Mouse (Mus musculus): ENCODE measurements at regions not wholly inside any gene's neighbourhood (a gene's known extent, or its start where the extent isn't known, plus 50 kb on each side); places are given as distances from the start of the nearest gene placed in this dataset.

DNA sequence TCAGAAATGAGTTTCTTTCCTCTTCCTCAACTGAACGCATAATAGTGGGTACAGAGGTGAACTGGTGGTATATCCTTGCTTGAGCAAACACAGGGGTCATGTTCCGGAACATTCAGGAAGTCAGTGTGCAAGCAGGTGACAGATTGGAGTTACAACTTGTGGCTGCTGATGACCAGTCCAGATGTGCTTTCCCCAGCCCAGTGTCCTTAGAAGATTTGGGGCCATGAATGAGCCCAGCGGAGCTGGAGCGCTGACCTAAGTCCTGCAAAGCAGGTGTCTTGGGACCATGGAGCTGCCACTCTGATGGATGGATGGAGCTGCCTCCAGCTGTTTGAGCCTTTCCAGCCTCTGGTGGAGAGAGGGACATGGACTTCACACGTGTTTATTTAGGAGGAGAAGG is 72.6 kb upstream of the Intu start:
- H3K36me3 ChIP-seq (ENCODE audit: control insufficient read depth, insufficient read depth, low read length) = no peaks in the 10 kb centered on the region
- no peaks in the 10 kb centered on the region for H3K27me3 ChIP-seq (ENCODE audit: control insufficient read depth, insufficient read depth, low read length)
- no peak overlapping the region for H3K4me3 ChIP-seq (ENCODE audit: low read depth, low read length)
- H3K9me3 ChIP-seq (ENCODE audit: control insufficient read depth, low read depth, low read length) = no peaks in the 10 kb centered on the region
- H3K27ac ChIP-seq (ENCODE audit: low read length) = no peak overlapping the region
- H3K4me1 ChIP-seq (ENCODE audit: control insufficient read depth, insufficient read depth, low read length) = peaks cover 4% of the 10 kb centered on the region; the same call in 1 of the 2 replicates
- no peak overlapping the region for H3K4me2 ChIP-seq (replicated peaks; ENCODE audit: low read depth, low read length)
- no peak for ATAC-seq (ENCODE audit: insufficient number of reproducible peaks, insufficient read depth, low FRiP score, low read depth)
- H3K9ac ChIP-seq (replicated peaks; ENCODE audit: low read depth, low read length) = no peak overlapping the region
- 76% methylated on average over 5 of the region's 5 CpGs for WGBS

DNA sequence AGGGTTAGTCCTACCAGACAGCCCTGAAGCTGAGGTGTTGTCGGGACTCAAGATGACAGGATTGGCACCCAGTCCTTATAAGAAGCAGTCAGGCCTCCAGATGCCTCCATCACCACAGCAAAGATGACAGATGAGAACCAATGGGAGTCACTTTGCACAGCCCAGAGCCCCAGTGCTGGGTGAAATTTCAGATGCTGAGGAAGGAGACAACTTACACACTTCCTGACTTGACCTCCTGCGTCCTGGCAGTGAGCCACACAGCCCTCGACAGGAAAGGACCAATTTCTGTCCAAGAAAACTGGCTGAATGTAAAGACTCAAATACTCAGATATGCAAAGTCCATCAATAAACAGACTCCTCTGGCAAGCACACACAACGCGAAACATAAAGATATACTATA is 67.6 kb upstream of the Intu start:
- Histone ChIP-seq H3K4me1 (ENCODE audit: control insufficient read depth, insufficient read depth, low read length) (no peaks in the 10 kb centered on the region), H3K27ac (ENCODE audit: low read length) (no peak overlapping the region), H3K4me2 (replicated peaks; ENCODE audit: low read depth, low read length) (no peak overlapping the region), H3K4me3 (ENCODE audit: low read depth, low read length) (no peak overlapping the region), H3K36me3 (ENCODE audit: control insufficient read depth, insufficient read depth, low read length) (no peaks in the 10 kb centered on the region), H3K27me3 (ENCODE audit: control insufficient read depth, insufficient read depth, low read length) (no peaks in the 10 kb centered on the region), H3K9ac (replicated peaks; ENCODE audit: low read depth, low read length) (no peak overlapping the region), H3K9me3 (ENCODE audit: control insufficient read depth, low read depth, low read length) (no peaks in the 10 kb centered on the region)
- WGBS = 73% methylated on average over 5 of the region's 5 CpGs
- ATAC-seq (ENCODE audit: insufficient number of reproducible peaks, insufficient read depth, low FRiP score, low read depth) = no peak

GRCm38 (mm10) chr3:40470101-40470500 is 61.0 kb upstream of the Intu start:
- Histone ChIP-seq H3K4me1 (ENCODE audit: control insufficient read depth, insufficient read depth, low read length) (no peaks in the 10 kb centered on the region), H3K4me2 (replicated peaks; ENCODE audit: low read depth, low read length) (no peak overlapping the region)

DNA sequence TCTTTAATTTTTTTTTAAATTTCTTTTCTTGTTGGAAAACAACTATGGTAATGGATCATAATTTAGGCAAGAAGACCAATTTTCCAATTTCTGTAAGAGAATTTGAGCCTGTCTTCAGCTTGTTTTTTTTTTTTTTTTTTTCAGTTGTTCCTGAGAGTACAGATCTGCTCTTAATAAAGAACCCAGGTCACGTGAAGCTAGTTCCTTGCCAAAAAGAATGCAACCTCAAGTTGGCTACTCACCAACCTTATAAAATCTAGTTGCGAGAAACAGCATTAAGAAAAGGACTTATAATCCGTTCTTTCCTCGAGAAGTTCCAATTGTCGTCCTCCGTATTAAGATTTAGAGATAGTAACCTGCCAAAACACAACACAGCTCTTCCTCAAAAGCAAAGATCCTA is 58.3 kb upstream of the Intu start:
- no peak for ATAC-seq (ENCODE audit: insufficient number of reproducible peaks, insufficient read depth, low FRiP score, low read depth)
- H3K9me3 ChIP-seq (ENCODE audit: control insufficient read depth, low read depth, low read length) = no peaks in the 10 kb centered on the region
- H3K36me3 ChIP-seq (ENCODE audit: control insufficient read depth, insufficient read depth, low read length) = no peaks in the 10 kb centered on the region
- H3K4me2 ChIP-seq (replicated peaks; ENCODE audit: low read depth, low read length) = no peak overlapping the region
- WGBS = 85% methylated on average over 6 of the region's 6 CpGs
- H3K4me3 ChIP-seq (ENCODE audit: low read depth, low read length) = no peak overlapping the region
- H3K27ac ChIP-seq (ENCODE audit: low read length) = no peak overlapping the region
- no peaks in the 10 kb centered on the region for H3K27me3 ChIP-seq (ENCODE audit: control insufficient read depth, insufficient read depth, low read length)
- no peaks in the 10 kb centered on the region for H3K4me1 ChIP-seq (ENCODE audit: control insufficient read depth, insufficient read depth, low read length)
- no peak overlapping the region for H3K9ac ChIP-seq (replicated peaks; ENCODE audit: low read depth, low read length)

More at GRCm38 (mm10) chr3:40470101-40470500, 61.0 kb upstream of the Intu start:
- no peak overlapping the region for H3K27ac ChIP-seq (ENCODE audit: low read length)
- H3K36me3 ChIP-seq (ENCODE audit: control insufficient read depth, insufficient read depth, low read length) = no peaks in the 10 kb centered on the region
- 56% methylated on average over 6 of the region's 6 CpGs for WGBS
- no peaks in the 10 kb centered on the region for H3K9me3 ChIP-seq (ENCODE audit: control insufficient read depth, low read depth, low read length)
- H3K9ac ChIP-seq (replicated peaks; ENCODE audit: low read depth, low read length) = no peak overlapping the region
- no peak for ATAC-seq (ENCODE audit: insufficient number of reproducible peaks, insufficient read depth, low FRiP score, low read depth)
- H3K27me3 ChIP-seq (ENCODE audit: control insufficient read depth, insufficient read depth, low read length) = no peaks in the 10 kb centered on the region
- no peak overlapping the region for H3K4me3 ChIP-seq (ENCODE audit: low read depth, low read length)

DNA sequence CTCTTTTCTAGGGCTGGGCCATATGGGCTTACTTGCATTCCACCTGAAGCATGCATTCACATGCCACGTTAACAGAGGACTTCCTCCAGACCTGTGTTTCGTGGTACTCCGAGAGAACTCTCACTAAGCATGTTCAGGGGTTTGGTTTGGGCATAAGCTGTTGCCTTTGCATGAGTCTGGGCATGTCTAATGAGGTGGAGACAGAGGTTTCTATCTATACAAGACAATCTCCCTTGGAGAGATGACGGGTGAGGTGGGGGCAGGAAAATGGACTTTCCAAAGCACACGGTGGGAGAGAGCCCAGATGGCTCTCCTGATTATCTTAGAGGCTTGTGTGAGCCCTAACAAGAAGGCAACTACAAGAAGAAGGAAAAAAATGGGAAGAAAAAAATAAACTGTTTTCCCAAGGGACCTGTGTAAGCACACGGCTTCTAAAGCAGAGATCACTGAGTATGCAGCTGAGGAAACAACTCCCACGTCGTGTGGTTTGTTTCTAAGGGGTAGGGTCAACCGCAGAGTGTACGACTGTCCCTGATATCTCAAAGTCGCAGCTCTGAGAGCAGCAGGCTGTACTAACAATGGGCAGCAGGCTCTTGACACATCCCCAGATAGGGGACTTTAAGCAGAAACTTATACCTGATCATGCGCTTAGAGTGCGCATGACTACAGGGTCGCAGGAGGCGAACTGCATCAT is 50.7 kb upstream of the Intu start:
- H3K27ac ChIP-seq (ENCODE audit: low read length) = no peak overlapping the region
- no peak overlapping the region for H3K4me3 ChIP-seq (ENCODE audit: low read depth, low read length)
- no peak for ATAC-seq (ENCODE audit: insufficient number of reproducible peaks, insufficient read depth, low FRiP score, low read depth)
- H3K9me3 ChIP-seq (ENCODE audit: control insufficient read depth, low read depth, low read length) = no peaks in the 10 kb centered on the region
- 68% methylated on average over 15 of the region's 15 CpGs for WGBS
- H3K9ac ChIP-seq (replicated peaks; ENCODE audit: low read depth, low read length) = no peak overlapping the region
- H3K27me3 ChIP-seq (ENCODE audit: control insufficient read depth, insufficient read depth, low read length) = no peaks in the 10 kb centered on the region
- H3K36me3 ChIP-seq (ENCODE audit: control insufficient read depth, insufficient read depth, low read length) = no peaks in the 10 kb centered on the region
- H3K4me2 ChIP-seq (replicated peaks; ENCODE audit: low read depth, low read length) = no peak overlapping the region
- 0 out of 2 replicates have a peak, but pooled peaks cover 2% of the 10 kb centered on the region for H3K4me1 ChIP-seq (ENCODE audit: control insufficient read depth, insufficient read depth, low read length)
